Mouse (Mus musculus) heart, embryonic 11.5 days (tissue): ENCODE data around the gene Acot12. TPM values are rescaled to one million over a fixed set of nuclear protein-coding genes. Genes with fewer than 3 reads are reported as not detected.

Experiments used
- ATAC-seq: fragments of 200-750 bp; cut with Nextera tagmentation; replicated peaks from 2 replicates; pipeline ENCODE4 v1.8.0; 2017; ENCODE audit warnings: moderate library complexity; ENCODE audit not compliant: insufficient number of reproducible peaks, low FRiP score, low TSS enrichment
- H3K27ac ChIP-seq: fragments of 300-500 bp; sonication (generic); 2 replicates; pipeline ENCODE4 v1.5.1; 2014; ENCODE audit warnings: mild to moderate bottlenecking, low read depth, low read length
- H3K27me3 ChIP-seq: fragments of 300-500 bp; sonication (generic); 2 replicates; pipeline ENCODE4 v1.6.1; 2014; ENCODE audit warnings: mild to moderate bottlenecking, low read length, mixed read lengths; ENCODE audit not compliant: control insufficient read depth, insufficient read depth
- H3K36me3 ChIP-seq: fragments of 300-500 bp; sonication (generic); 2 replicates; pipeline ENCODE4 v1.6.1; 2014; ENCODE audit warnings: mild to moderate bottlenecking, low read length, moderate library complexity, mixed read lengths; ENCODE audit not compliant: control insufficient read depth, insufficient read depth
- H3K4me1 ChIP-seq: fragments of 300-500 bp; sonication (generic); 2 replicates; pipeline ENCODE4 v1.6.1; 2014; ENCODE audit warnings: low read length; ENCODE audit not compliant: control insufficient read depth, insufficient read depth
- H3K4me2 ChIP-seq: fragments of 300-500 bp; sonication (generic); 2 replicates; pipeline ENCODE4 v1.6.1; 2014; ENCODE audit warnings: mild to moderate bottlenecking, moderate library complexity
- H3K4me3 ChIP-seq: fragments of 300-500 bp; sonication (generic); 2 replicates; pipeline ENCODE4 v1.5.1; 2014; ENCODE audit warnings: low read depth, low read length
- H3K9ac ChIP-seq: fragments of 300-500 bp; sonication (generic); 2 replicates; pipeline ENCODE4 v1.6.1; 2014; ENCODE audit warnings: mild to moderate bottlenecking, low read depth, low read length, moderate library complexity
- H3K9me3 ChIP-seq: fragments of 300-500 bp; sonication (generic); replicated peaks from 2 replicates; pipeline ENCODE4 v1.6.1; 2016; ENCODE audit warnings: low read length; ENCODE audit not compliant: control insufficient read depth
- WGBS: fragments of 180-500 bp; shearing (Covaris S2); extraction: QIAGEN DNeasy Blood & Tissue Kit; methylation state at CpG from one replicate; pipeline ENCODE4 v1.1.7; 2014; ENCODE audit not compliant: insufficient replicate concordance; 5-methylcytosine and 5-hydroxymethylcytosine counted together
- polyA plus RNA-seq: library from polyadenylated mRNA; unstranded; fragments of >200 nt; fragmentation: Nextera tagmentation; extraction: Ambion mirVana; gene quantifications from 2 replicates; pipeline ENCODE4 v1.2.1, GENCODE M21; 2014

The Acot12 gene
- polyA plus RNA-seq, 1 experiment from 2014 or later = not detected

DNA sequence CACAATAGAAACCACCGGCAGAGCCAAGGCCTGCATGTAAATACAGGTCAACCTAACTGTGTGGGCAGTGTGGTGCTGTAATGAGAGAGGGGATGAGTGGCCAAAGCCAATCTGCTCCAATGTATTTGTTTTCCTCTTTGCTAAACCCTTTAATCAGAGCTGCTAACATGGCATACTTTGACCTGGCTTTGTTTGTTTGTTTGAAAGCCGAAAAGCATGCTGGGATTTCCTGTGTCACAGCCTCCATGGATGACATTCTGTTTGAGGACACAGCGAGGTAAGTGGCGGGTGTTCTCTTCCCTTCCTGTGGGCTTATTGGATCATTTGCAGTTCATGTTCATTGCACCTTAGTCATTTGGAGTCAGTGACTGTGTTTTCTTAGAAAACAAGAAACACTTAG, 8.7 kb downstream of the Acot12 start:
- WGBS = 64% methylated on average over 4 of the region's 4 CpGs
- no peak overlapping the region for H3K4me2 ChIP-seq
- no peak overlapping the region for H3K27ac ChIP-seq
- no peak for ATAC-seq
- H3K9ac ChIP-seq = no peak overlapping the region
- no peak overlapping the region for H3K4me3 ChIP-seq
- no peaks in the 10 kb centered on the region for H3K27me3 ChIP-seq
- H3K9me3 ChIP-seq = no peaks in the 10 kb centered on the region
- H3K36me3 ChIP-seq = no peaks in the 10 kb centered on the region
- no peaks in the 10 kb centered on the region for H3K4me1 ChIP-seq

DNA sequence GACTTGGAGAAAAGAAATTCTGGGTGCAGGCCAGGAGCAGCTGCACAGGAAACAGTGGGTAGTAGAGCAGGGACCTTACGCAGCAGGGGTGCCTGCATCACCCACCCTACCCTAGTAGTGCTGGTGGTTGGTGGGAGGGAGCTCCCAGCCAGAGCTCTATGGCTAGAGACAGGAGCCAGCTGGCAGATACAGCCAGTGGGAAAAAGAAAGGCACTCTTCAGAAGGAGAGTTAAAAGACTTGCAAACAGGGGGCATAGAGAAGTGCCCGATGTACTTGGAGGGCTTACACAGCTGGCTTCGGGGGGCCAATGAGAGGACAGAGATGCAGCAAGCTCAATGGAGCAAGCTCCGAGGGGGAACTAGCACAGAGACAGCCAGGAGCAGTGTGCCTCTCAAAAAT, 12.4 kb downstream of the Acot12 start:
- ATAC-seq = no peak
- Histone ChIP-seq H3K4me1 (no peaks in the 10 kb centered on the region), H3K27me3 (no peaks in the 10 kb centered on the region), H3K27ac (no peak overlapping the region), H3K36me3 (no peaks in the 10 kb centered on the region), H3K9me3 (no peaks in the 10 kb centered on the region), H3K4me3 (no peak overlapping the region), H3K9ac (no peak overlapping the region), H3K4me2 (no peak overlapping the region)
- 68% methylated on average over 4 of the region's 4 CpGs for WGBS

DNA sequence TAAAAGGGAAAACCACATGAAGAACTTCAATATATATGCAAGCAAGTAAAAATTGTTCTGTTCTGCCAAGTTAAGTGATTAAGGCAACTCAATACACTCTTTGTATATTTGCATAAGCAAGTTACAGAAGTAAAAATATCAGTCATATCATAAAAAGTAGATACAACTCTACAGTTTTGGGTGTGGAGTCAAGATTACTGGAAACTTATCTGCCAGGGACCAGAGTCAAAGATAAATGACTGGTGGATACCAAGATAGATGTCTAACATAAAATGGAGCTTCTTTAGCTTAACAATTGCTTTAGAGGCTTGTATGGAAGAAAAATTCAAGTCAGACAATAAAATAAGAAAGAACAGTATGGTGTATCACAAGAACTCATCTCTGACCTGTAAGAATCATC, 13.4 kb downstream of the Acot12 start:
- Histone ChIP-seq H3K4me1 (no peaks in the 10 kb centered on the region), H3K9ac (no peak overlapping the region), H3K4me2 (no peak overlapping the region), H3K36me3 (no peaks in the 10 kb centered on the region), H3K27ac (no peak overlapping the region), H3K9me3 (no peaks in the 10 kb centered on the region), H3K4me3 (no peak overlapping the region), H3K27me3 (no peaks in the 10 kb centered on the region)
- no peak for ATAC-seq

DNA sequence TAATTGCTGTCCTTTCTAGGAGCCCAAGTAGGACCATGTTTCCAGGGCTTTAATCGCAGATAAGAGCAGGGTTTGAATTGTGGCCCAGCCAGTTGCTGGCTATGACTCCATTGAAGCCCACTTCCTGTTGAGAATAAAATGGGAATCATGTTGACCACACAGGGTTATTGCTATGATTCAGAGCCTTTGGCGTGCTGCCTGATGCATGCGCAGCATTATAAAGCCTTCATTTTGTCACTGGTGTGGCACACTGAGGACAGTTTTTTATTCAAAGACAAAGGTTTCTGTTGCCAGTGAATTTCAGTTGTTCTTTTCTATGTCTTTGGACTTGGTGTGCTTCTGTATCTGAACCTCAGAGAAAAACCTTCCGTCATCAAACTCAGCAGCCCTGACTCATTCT, 14.9 kb downstream of the Acot12 start:
- Histone ChIP-seq H3K27ac (no peak overlapping the region), H3K36me3 (no peaks in the 10 kb centered on the region), H3K9ac (no peak overlapping the region), H3K9me3 (no peaks in the 10 kb centered on the region), H3K27me3 (no peaks in the 10 kb centered on the region), H3K4me2 (no peak overlapping the region), H3K4me1 (no peaks in the 10 kb centered on the region), H3K4me3 (no peak overlapping the region)
- no peak for ATAC-seq
- 84% methylated on average over 4 of the region's 4 CpGs for WGBS

DNA sequence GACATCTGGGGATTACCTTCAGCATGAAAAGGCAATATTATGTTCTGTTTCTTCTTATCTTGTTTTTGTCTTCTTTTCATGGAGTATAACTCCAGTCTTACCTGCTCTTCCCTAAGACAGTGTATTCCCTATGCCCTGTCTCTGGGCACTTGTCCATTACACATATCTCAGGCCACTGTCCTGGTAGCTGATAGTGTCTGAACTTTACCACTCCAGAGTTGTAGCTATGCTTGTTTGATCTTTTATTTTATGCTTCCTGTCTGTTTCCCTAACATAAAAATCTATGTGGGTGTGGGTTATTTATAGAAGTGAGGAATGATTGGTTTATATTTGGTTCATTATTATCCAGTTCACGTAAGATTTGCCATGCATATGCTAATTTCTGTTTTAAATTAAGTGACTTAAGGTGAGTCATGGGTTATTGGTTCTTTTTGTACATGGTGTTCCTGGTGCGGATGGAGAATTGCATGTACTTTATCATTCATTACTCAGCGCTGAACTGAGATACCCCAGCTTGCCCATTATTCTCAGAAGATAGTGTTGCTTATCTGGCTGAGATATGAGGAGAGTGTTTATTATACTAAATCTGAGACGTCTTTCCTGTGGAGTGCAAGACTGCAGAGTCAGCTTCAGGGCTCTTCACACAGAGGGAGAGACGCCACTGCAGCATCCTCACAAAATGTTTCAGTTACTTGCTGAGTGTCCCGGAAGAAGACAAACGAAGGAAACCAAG, 17.2 kb downstream of the Acot12 start:
- H3K4me1 ChIP-seq = no peaks in the 10 kb centered on the region
- H3K9me3 ChIP-seq = no peaks in the 10 kb centered on the region
- ATAC-seq = no peak
- no peak overlapping the region for H3K9ac ChIP-seq
- H3K27ac ChIP-seq = no peak overlapping the region
- H3K4me3 ChIP-seq = no peak overlapping the region
- H3K27me3 ChIP-seq = no peaks in the 10 kb centered on the region
- no peak overlapping the region for H3K4me2 ChIP-seq
- WGBS = 53% methylated on average over 7 of the region's 7 CpGs
- H3K36me3 ChIP-seq = no peaks in the 10 kb centered on the region

DNA sequence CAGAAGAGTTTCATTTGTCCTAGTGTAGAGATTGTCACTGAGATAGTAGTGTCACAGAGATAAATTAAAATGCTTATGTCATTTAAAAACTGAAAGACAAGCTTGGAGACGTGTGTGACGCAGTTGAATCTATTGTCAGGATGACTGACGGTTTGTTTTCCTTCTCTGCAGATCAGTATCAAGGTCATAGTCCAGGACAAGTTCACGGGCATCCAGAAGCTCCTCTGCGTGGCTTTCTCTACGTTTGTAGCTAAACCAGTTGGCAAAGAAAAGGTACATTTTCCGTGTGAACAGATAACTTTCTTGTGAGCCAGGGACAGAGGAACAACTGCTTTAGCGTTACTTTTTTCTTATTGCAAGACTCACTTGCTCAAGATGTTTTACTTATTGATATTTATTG, 18.5 kb downstream of the Acot12 start:
- 63% methylated on average over 8 of the region's 8 CpGs for WGBS
- H3K4me3 ChIP-seq = no peak overlapping the region

DNA sequence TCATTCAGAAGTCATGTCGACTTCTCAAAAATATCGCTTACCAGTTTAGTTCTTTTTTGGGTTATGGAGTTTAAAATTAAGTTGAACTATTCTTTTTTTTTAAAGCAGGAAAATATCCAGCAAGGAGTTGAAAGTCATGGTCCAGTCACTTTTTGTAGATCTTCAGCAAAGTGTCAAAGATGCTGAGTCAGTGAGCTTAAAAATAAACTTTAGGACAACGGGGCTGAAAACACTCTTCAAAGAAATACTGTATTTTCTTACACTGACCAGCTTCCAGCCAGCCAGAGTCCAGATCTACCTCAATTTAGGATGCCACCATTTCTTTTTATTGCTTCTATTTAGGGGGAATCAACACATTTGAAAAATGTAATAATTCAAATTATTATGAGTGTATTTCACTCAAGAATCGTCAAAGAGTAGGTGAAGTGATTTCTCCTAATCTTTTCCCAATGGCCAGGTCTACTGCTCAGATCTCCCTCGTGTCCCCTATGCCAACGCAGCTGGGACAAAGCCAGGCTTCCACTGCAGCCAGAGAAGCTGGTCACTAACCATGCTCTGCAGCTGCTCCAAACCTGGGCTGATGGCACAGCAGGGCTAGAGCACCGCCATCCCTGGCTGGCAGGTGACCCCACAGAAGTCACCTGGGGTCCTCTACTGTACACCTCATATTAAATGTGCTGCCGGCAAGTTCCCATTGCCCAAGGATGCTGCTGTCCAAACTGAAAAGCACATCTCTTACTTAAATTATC, 19.2 kb downstream of the Acot12 start:
- 84% methylated on average over 8 of the region's 8 CpGs for WGBS
- no peak overlapping the region for H3K9ac ChIP-seq
- no peaks in the 10 kb centered on the region for H3K27me3 ChIP-seq
- H3K9me3 ChIP-seq = no peaks in the 10 kb centered on the region
- H3K27ac ChIP-seq = no peak overlapping the region
- H3K36me3 ChIP-seq = no peaks in the 10 kb centered on the region
- no peak for ATAC-seq
- no peak overlapping the region for H3K4me3 ChIP-seq
- no peak overlapping the region for H3K4me2 ChIP-seq
- H3K4me1 ChIP-seq = no peaks in the 10 kb centered on the region

More for the DNA sequence above, 18.5 kb downstream of the Acot12 start:
- H3K4me2 ChIP-seq = no peak overlapping the region
- no peaks in the 10 kb centered on the region for H3K36me3 ChIP-seq
- H3K9ac ChIP-seq = no peak overlapping the region
- no peak overlapping the region for H3K27ac ChIP-seq
- H3K27me3 ChIP-seq = no peaks in the 10 kb centered on the region
- H3K4me1 ChIP-seq = no peaks in the 10 kb centered on the region
- H3K9me3 ChIP-seq = no peaks in the 10 kb centered on the region
- no peak for ATAC-seq

DNA sequence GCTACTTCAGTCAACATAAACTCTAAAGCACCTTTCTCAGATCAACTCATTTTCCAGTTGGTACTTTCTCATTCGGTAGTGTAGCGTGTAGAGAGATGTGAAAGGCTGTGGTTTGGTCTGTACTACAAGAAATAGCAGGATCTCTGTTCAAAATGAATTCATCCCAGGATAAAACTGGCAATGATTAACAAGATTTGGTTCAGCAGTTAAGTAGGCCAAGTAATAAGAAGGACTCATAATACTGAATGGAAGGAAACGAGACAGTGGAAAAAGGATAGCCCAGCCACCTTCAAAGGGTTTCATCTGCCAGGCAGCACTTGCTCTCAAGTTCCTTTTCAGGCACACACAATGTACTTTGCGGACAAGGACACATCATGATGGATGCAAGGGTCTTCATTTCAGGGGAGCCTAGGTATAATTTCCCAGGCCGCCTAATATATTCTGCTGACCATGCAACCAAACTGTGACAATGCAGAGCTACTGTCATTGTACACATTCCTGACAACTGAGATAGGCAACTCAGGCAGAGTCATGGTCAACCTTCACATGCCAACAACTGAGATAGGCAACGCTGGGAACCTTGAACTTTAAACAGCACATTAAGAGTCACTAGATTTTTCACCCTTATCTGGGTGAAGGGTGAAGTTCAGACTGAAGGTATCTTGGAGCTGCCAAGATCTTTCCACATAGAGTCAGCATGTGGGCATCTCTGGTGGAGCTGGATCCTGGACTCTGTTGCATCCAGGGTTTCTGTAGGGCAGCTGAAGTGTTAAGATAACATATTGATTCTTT, 20.5 kb downstream of the Acot12 start:
- no peak for ATAC-seq
- Histone ChIP-seq H3K4me1 (no peaks in the 10 kb centered on the region), H3K4me3 (no peak overlapping the region), H3K9ac (no peak overlapping the region), H3K4me2 (no peak overlapping the region), H3K36me3 (no peaks in the 10 kb centered on the region), H3K27ac (no peak overlapping the region), H3K27me3 (no peaks in the 10 kb centered on the region), H3K9me3 (no peaks in the 10 kb centered on the region)
- WGBS = 77% methylated on average over 6 of the region's 6 CpGs
